15 mouse cellular contexts compared by ENCODE assay signal in the genomic region with DNA sequence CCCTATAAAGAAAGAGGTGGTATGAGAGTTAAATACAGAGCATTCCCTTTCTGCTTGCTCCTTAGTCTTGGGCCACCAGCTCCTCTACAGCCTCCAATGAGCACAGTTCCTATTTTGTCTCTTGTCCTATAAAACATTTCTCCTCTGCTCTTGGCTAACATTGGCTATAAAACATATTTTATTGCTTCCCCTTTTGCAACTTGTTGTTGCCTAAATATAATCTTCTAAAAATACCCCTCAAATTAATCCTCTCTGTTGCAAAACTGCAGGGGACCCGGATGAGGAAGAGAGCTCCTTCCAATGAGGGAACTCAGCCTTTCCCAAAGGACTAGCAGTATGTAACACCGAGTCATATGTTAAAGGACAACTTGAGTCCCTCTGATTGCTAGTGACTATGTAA. TPM values are rescaled to one million over a fixed set of nuclear protein-coding genes. Genes with fewer than 3 reads are reported as not detected.
DNase-seq lines count a peak whose midpoint lies in the region; ATAC-seq lines count a peak whose summit lies in the region.
"Had no signal": no experiment of that assay in that cellular context is flagged by ENCODE, and none has a peak within 500 bp of the region (broad histone marks: within the 10 kb centered on the region; RNA-seq: fewer than 3 reads in every experiment).

No protein-coding gene starts in this region.

- ATAC-seq in granulocyte monocyte progenitor cell, adult 5-6 weeks (replicated peaks; ENCODE audit: poor library complexity, severe bottlenecking): peak; percentile 93
- ATAC-seq in megakaryocyte, adult 5-6 weeks (ENCODE audit: poor library complexity, severe bottlenecking): peak; percentile 87
- ATAC-seq: activated CD4-positive, CD25-positive, alpha-beta regulatory T cell, adult 4 months; intestine, postnatal 0 days; midbrain, embryonic 13.5 days had no signal

- peak; percentile 15 to 22 for DNase-seq in kidney, adult 8-10 months
- no peak for DNase-seq in kidney, adult 18-20 months
- DNase-seq in kidney, postnatal 14 days: peak; percentile 42
- no peak for DNase-seq in cerebellum, postnatal 4 days (ENCODE audit: low spot score in 2 of 2)
- no peak for DNase-seq in adrenal gland, adult 2 months
- DNase-seq in right cerebral cortex, adult 2 months (ENCODE audit: low spot score in 2 of 2): no peak
- DNase-seq: cerebellum, adult 2 months; lung, embryonic 14.5 days; retina, postnatal 1 day; thymus, postnatal 25 days had no signal

RNA-seq across cellular contexts. Expression of gene Lrrc17, which starts 20.6 kb away (rescaled TPM):
- total RNA-seq in granulocyte monocyte progenitor cell, adult 5-6 weeks (2014; fragmentation: Nextera tagmentation): not detected in 2 replicates
- total RNA-seq in granulocyte monocyte progenitor cell, adult 5-6 weeks (2017): not detected in 2 replicates
- total RNA-seq in megakaryocyte, adult 5-6 weeks (2015): not detected in 2 replicates
- not detected in 2 replicates for total RNA-seq in megakaryocyte, adult 5-6 weeks (2017)
- total RNA-seq in adrenal gland, adult 2 months (2021): 1 to 10 TPM; 2.3 to 3.1 TPM
- polyA plus RNA-seq in adrenal gland, adult 2 months (2012; rRNA removed): 0.65 and 0.75 TPM in 2 replicates

Comparison
In these comparisons a context has a peak if more than half of its experiments do, and no peak if none do; other contexts are left out.
1. DNase-seq: peak in kidney, adult 8-10 months (2 of 2) and kidney, postnatal 14 days (single experiment); none in kidney, adult 18-20 months (single experiment), cerebellum, postnatal 4 days (0 of 2), adrenal gland, adult 2 months (single experiment) and right cerebral cortex, adult 2 months (0 of 2).